Mouse (Mus musculus) lung, postnatal 10 days (tissue): ENCODE data around the gene Themis.

Experiments used
- DNase-seq: peaks from one replicate; pipeline ENCODE4 v3.0.0; 2021

Themis gene

DNA sequence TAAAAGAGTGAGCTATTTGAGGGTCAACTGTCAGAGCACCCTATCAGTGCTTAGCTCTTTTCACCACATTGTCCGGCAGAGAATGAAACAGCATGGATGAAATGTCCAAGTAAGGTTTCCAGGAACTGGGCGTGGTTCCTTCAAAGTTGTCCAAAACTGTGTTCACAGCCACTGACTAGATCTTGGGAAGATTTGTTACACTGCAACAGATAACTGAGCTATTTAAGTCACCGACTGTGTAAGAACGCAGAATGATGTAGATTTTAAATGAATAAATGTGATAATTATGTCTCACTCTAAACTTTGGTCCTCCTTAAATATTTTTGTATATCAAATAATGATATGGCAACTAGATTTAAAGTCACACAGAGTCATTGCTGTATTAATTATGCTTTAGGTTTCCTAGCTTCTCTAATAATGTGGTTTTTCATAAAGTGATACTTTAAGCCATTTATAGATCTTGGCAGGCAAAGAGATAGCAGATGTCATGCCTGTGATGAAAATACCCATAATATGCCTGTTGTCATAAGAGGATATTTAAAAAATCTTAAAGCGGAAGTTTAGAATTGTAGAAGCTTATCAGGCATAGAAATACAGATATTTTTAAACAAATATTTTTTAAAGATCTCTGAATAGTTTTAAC lies 143.9 kb downstream of the Themis start:
- DNase-seq, result no peak

DNA sequence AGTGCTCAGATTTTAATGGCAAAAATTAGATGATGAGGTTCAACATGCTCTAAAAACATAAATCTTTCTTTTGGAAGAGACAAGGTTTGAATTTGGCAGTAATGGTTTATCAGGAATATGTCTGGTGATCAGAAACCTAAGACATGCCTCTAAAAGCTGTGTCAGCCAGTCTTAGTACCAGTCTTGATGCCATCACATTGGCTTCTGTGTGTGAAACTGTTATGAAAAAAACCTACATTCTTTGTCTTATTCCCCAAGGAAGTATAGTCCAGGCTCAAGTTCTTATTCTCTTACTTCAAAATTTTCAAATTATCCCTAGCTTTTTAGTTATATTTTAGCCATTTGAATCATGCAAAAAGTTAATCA lies 144.4 kb downstream of the Themis start:
- no peak for DNase-seq

- DNase-seq, result no peak
Observed at GRCm38 (mm10) chr10:28816160-28816559, 148.0 kb downstream of the Themis start.

DNA sequence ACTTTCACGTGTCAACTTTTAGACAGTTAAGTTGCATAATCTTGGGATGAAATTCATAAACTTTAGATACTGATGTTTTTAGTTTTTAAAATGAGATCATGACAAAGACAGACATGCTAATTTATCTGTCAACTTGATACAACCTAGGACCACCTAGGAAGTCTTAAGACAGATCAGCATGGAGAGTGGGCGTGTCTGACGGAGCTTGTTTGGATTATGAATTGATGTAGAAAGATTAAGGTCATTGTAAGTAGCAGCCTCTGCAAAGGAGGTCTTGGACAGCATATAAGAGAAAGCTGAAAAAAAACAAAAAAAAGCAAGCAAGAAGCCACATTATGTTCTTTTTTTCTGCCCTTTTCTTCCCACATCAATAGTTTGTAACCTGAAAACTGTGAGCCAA lies 154.2 kb downstream of the Themis start:
- no peak for DNase-seq

DNA sequence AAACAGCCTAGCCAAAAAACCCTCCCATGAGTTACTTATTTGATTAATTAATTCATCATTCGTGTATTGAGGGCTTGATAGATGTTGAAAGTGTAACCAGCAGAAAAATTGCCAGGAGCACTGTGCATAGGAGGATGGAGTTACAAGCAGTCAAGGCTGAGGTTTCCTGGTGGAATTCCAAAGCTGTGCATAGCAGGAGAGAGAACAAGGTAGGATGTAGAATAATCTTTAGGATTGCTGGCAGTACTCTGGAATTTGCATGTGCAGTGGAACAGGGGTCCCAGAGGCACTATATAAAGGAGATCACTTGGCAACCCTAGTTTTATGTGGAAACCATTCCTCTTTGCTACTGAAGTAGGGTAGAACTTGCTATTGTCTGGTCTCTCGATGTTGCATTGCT lies 174.4 kb downstream of the Themis start:
- DNase-seq, result no peak

GRCm38 (mm10) chr10:28843755-28844717 lies 175.9 kb downstream of the Themis start:
- peak; percentile 53 for DNase-seq

DNA sequence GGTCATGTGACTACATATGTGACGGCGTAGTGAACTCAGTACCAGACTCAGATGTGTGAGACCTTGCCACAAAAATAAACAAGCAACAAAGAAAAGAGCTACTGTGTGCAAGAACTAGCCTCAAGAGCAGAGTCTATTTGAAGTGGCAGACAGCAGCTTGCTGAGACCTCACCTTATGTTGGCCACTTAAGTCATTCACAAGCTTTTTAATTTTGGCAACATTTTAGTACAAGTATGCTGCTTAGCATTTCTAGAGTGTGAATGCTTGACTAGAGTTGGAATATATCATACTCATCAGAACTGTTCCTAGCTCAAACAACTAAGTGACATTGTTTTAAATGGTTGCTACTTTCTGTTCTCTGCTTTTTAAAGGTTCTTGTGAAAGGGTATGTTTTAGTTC lies 188.0 kb downstream of the Themis start:
- no peak for DNase-seq

DNA sequence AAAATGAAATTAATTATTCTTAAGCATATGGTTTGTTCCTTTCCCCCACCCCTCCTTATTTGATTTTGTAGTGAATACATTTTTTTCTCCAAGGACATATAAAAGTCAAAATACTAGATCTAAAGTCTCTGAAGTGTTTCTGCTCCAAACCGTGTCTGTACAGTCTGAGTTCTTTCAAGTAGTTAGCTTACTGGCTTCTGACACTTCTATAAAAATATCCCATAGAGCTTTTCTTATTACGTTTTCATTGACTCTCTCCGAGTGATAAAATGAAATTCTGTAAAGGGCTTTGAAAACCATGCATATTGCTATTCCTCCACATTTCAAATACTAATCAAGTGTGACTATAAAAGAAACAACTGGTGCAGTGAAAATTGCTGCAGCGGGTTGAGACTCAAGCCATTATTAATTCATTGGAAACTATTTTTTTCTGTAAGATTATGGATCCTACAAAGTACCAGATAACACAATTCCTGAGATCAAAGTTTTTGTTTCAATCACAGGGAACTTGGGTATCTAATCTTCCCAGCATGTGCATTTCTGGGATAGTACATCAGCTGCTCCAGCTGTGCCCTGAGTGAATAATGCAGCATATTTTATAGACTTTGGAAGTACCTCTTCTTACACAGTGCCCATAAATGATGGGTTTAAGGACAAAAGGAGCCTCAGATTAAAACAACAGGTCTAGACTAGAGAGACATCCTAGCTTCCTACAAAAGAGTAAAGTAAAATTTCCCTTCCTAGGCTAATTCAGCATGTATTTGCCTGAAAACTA lies 202.6 kb downstream of the Themis start:
- no peak for DNase-seq

DNA sequence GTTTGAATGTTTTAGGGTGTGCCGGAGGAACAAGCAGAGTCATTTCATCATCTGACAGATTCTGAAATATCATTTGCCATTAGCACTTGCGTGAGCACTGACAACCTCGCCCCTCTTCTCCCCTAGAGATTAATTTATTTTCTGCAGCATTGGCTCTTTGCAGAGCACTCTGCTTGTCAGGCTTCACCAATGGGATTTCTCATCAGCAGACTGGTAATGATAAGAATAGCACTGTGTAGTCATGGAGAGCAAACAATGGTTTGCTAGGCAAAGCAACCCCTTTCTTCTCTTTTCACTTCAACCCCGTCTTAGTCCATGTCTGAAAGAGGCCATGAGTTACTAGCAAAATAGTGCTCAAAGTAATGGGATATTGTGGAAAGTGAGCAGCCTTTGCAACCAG lies 206.4 kb downstream of the Themis start:
- DNase-seq, result no peak

- no peak for DNase-seq
Observed at GRCm38 (mm10) chr10:28887643-28888042, 219.5 kb downstream of the Themis start.

DNA sequence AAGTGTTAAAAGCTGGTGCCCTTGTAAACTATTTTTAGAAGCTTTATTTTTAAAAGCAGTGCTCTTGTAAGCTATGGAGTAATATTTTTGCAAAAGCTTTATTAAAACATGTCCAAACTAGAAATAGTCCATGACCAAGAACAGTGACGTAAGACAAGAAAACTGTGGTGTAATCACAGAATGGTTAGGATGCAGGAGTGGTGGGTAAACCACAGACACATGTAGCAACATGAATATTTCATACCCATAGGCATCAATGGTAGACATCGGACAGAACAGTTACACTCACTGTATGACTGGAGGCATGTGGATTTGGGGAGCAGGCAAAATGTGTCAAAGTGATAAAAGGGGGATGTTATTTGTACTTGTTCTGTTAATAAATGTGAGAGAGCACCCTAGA lies 222.7 kb downstream of the Themis start:
- no peak for DNase-seq

GRCm38 (mm10) chr10:28898351-28898750 lies 230.2 kb downstream of the Themis start:
- DNase-seq, result no peak
